Mouse (Mus musculus): Measurements from ENCODE around the gene Hist1h1e.
A peak's percentile ranks its signal among the peaks of the same experiment; 100 is the strongest.
"Not testable (repeated sequence)": the region's sequence is repeated elsewhere in the genome, so short reads cannot be mapped to it uniquely, and the experiment has no call there.

Gene Hist1h1e

GRCm38 (mm10) chr13:23622175-23622671 lies at the start of gene Hist1h1e:
TSS of gene Hist1h1e (minus strand) at chr13:23622558.
- DNase-seq: peak; percentile 88 to 90

DNA sequence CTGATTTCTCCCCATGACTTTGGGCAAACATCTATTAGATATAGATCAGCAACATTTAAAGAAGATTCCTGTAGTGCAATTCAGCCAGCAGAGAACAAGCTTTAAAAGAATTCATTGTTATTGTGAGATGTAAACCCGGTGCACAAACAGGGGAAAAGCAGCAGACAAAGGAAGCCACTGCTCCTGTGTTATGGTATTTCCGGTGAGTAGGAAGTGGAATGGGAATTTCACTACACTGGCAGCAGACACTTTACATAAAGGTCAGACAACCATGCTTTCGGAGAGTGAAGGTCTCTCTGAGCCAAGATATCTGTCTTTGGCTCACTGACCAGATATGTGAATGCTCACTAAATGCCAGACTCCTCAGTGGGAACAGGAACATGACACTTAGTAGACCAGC lies 40.2 kb upstream of the Hist1h1e start:
- DNase-seq: no peak

DNA sequence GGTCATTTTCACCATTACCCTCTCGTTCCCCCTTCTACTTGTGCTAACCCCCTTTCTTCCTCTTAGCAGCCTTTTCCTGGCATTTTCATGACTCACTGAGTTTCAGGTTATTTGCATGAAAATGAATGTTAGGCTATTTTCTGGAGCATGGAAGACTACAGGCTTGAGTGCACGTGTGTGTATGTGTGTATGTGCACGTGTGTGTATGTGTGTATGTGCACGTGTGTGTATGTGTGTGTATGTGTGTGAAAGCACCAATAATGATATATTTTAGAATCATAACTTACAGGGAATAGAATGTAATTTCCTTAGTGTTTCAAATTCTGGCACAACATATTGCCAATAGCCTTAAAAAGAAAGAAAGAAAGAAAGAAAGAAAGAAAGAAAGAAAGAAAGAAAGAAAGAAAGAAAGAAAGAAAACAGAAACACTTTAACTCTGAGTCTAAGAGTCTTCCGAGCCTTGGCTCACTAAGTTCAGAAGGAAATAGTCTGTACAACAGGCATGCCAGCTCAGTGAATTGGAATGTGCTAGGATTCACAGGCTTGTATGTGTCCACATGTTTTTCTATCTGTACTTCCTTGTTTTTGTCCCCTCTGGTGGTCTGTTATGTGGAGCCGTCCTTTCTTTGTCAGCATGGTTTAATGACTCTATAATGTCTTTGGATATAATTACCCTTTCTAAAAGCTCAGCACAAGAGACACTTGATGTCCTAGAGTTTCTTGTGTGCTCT lies 37.4 kb upstream of the Hist1h1e start:
- DNase-seq: no peak

DNA sequence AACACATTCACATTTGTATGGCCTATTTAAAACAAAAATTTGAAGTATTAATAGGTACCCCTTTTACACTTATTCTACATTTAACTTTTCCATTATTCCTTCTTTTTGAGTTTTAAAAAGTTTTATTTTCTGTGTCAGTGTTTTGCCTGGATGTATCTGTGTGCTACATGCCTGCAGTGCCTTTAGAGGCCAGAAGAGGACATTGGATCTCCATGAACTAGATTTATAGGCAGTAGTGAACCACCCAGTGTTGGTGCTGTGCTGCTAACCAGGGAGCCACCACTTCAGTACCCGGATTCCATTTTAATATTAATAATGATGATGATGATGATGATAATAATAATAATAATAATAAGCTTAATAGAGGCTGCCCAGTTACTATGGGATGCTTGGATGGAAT lies 8.3 kb upstream of the Hist1h1e start:
- peak; percentile 40 to 49 for DNase-seq

GRCm38 (mm10) chr13:23622861-23623450 lies 598 bp upstream of the Hist1h1e start:
- DNase-seq: peak; percentile 21

DNA sequence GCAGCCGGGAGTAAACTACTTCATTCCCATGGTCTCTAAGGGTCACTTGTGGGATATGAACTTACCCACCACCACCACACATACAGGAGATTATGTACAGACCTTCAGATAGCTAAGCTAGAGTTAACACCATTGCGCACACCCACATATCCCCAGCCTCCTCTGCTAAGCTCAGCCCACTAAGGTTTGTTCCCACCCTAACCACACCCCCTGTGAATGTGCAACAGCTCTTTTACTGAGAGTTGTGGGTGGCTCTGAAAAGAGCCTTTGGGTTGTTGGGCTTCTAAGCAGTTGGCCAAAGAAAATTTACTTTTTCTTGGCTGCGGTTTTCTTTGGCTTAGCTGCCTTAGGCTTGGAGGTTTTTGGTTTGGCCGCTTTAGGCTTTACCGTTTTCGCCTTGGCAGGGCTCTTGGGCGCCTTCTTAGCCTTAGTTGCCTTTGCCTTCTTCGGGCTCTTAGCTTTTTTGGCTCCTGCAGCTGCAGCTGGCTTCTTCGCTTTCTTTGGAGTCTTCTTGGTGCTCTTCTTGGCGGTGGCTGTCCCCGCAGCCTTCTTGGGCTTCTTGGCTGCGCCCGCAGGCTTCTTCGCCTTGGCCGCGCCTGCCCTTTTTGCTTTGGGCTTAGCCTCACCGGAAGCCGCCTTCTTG lies 705 bp downstream of the Hist1h1e start:
- peak; percentile 83 to 88 for DNase-seq

DNA sequence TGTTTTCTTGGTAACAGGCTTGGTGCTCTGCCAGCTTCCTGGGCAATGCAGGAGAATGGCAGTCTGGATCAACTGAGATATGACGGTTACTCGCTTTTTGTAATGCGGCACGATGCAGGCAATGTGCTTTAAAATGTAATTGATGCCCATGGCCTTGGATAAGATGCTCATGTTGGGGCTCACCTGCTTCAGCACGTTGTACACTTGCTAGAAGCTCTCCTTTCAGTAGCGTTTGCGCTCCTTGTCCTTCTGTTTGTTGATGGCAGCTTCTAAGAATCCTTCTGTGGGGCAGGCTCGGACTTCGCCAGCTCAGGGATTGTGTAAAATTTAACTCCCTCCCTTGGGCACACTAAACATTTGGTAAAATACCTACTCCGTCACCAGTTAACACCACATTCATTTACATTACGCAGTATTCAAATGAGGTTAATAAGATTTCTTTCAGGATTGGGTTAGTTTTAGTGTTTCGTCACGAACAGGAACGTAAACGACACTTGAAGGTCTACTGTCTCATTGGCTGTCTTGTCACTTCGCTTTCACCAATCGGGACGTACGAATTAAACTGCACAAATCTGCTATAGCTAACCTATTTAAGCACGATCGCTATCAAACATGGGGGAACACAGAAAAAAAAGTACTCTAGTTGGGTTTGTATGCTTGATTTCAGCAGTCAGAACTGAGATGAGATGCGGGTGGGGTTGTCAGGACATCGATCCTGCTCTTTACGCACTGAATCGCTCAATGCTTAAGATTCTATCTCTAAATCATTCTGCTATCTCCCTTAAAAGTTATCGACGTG lies 1.4 kb downstream of the Hist1h1e start, which contains the start of gene Hist1h2be:
Gene Hist1h2be, minus strand, starts transcription at position 392 of the 799 bp plus-strand sequence.
- peak; percentile 73 to 77 for DNase-seq

- DNase-seq: peak in 1 of 2 experiments; percentile 5
Measured at GRCm38 (mm10) chr13:23620056-23620732, 2.2 kb downstream of the Hist1h1e start.

- no peak for DNase-seq
Measured at GRCm38 (mm10) chr13:23611638-23612037, 10.7 kb downstream of the Hist1h1e start.

- no peak for DNase-seq
Measured at GRCm38 (mm10) chr13:23610393-23610792, 12.0 kb downstream of the Hist1h1e start.

- DNase-seq: no peak
Measured at GRCm38 (mm10) chr13:23609844-23610243, 12.5 kb downstream of the Hist1h1e start.

DNA sequence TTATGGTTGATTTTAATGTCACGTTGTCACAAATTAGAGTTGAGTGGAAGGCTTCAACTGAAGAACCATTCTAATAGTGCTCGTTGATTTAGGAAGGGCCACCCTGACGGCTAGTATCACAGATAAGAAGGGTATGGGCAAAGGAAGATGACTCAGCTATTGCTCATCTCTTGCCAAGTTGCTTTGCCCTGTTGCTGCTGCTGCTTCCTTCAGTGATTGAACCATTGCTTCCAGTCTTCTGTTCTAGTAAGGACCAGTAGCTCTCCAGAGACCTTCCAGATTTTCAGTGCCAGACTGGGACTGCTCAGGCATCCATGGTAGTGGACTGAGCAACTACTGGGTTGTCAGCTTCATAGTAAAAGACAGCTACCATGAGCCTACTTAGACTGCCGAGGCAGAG lies 13.1 kb downstream of the Hist1h1e start:
- no peak for DNase-seq

- no peak for DNase-seq
Measured at GRCm38 (mm10) chr13:23605052-23605451, 17.3 kb downstream of the Hist1h1e start.

GRCm38 (mm10) chr13:23604452-23604851 lies 17.9 kb downstream of the Hist1h1e start:
- no peak for DNase-seq

- no peak for DNase-seq
Measured at GRCm38 (mm10) chr13:23603182-23603699, 19.1 kb downstream of the Hist1h1e start.

GRCm38 (mm10) chr13:23597957-23598356 lies 24.4 kb downstream of the Hist1h1e start:
- DNase-seq: peak; percentile 88 to 90

DNA sequence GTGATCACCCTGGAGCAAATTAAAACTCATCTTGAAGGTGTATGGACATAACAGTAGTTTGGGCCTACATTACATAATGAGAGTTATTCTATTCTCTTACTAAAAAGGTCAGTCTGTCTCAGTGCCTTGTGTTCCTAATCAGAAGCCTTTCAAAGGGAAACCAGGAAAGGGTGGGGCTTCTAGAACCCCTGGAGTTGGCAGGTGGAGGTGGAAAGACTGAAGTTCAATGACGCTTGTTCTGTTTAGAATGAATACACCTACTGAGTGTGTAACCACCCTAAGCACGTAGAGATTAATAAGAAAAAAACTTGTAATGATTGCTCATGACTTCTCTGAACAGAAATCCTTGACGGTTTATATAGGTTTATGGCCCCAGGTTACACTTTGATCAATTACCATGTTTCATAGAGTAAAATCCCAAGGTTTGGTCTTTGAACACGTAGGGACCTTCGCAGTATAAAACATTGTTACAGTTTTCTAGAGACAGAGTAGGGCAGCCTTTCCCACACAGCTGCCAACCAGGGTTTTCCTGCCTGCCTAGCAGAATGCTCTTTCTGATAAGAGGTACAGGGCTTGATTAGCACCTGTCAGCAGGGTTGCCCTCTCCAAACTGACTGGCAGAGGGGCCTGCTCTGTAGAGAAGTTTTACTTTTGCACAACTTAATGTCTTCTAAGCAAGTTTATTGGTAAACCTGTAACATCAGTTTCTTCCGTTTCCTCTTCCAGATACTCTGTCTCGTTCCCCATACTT lies 26.6 kb downstream of the Hist1h1e start:
- no peak for DNase-seq

DNA sequence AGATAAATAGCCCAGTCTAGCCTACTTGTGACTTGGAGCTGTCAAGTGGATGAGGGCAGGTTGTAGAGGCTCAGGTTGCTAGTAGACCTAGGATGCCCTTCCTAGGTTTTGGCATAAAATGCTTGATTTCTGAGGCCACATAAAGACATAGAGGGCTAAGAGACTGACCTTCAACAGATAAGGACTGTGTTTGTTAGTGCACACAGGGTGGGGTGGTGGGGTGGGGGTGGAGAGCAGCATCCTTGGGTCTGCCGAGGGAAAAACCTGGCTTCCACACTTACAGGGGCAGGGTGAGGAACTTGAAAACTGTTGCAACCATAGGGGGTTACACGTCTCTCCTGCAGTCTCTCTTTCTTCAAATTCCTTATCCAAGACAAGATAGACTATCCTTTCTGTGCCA lies 27.2 kb downstream of the Hist1h1e start:
- DNase-seq: no peak

DNA sequence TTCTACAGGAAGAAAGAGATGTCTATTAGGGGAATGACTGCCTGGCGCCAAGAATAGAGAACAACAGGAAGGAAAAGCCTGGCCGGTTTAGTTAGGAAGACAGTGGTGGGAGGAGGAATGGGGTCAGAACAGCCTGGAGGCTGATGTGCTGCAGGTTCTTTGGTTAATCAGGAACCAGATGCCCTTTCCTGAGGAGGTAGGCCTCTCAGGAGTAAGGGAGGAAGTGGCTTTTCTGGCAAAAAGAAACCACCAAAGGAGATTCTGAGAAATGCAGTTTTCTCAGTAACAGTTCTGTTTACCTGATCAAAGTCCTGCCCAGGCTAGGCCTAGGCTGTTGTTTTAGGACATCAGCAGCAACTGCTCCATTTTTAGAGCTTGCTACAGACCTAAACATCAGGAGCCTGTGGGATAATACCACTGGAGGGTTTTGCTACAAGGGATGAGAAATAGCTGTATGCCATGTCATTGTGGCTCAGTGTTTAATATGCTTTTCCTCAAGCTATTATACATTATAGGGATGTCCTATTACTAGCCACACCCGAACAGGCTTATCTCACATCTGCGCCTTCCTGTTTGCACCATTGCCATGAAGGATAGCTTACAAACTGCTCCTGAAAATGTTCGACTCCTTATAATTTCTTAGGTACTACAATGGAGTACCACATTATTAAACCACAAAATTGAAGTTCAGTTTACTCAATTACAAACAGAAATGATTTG lies 29.1 kb downstream of the Hist1h1e start:
- no peak for DNase-seq

DNA sequence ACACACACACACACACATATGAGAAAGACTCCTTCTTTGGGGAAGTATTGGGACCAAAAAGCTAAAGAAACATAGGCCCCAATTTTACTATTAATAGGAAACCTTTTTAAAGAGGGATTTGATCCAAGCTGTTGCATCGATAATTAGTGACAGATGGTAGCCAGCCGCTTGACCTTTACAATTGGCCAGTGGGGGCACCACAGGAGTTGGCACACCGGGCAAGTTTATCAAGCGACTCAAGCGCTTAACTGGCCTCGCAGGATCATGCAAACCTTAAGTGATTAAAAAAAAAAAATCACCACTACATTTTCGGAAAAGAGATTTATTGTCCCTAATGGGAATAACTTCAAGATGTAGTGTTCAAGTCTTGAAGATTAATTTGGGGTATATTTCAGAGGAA lies 29.7 kb downstream of the Hist1h1e start:
- no peak for DNase-seq

- DNase-seq: not testable (repeated sequence)
Measured at GRCm38 (mm10) chr13:23591886-23592285, 30.5 kb downstream of the Hist1h1e start.

Measured in B cell, adult 2 months (primary cell).